Mouse (Mus musculus) olfactory bulb, adult 2 months (tissue): Measurements from ENCODE around the gene Nedd4.

Experiments
- CTCF ChIP-seq: fragments of 200-500 bp; IDR thresholded peaks from 2 replicates; pipeline ENCODE4 v1.5.1; 2012; ENCODE audit warnings: low read depth, mild to moderate bottlenecking, low read length, moderate library complexity; ENCODE audit not compliant: insufficient read depth
- POLR2A ChIP-seq: fragments of 200-500 bp; IDR thresholded peaks from 2 replicates; pipeline ENCODE4 v1.6.1; 2012; ENCODE audit warnings: mild to moderate bottlenecking, low read depth, low read length, moderate library complexity; ENCODE audit not compliant: insufficient read depth

- no peak for TF ChIP-seq CTCF
- TF ChIP-seq POLR2A: no peak
Measured at GRCm38 (mm10) chr9:72779733-72780132, 117.6 kb downstream of the Nedd4 start.
